Mouse (Mus musculus): ENCODE measurements at regions not wholly inside any gene's neighbourhood (a gene's known extent, or its start where the extent isn't known, plus 50 kb on each side); places are given as distances from the start of the nearest gene placed in this dataset.

DNA sequence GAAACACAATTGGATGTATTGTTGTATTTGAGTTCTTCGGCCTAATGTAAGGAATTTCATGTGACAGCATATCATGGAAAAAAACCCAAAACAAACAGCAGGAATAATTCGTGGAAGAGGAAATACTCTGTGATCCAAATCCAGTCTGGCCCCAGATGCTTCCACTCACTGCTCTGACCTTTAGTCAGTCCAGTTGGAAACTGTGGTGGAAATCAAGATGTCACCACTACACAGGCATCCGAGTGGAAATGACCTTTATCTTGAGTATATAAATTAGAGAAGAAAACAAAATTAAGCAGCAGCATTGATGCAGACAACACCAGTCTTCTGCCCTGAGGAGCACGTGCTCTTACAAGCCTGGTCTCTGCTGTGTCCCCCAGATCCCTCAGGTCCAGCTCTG, 230.9 kb downstream of the Dok5 start:
- TF ChIP-seq GATA1 (IDR thresholded peaks at IDR 0.05; ENCODE audit: low read length) (no peak), TAL1 (IDR thresholded peaks at IDR 0.05; ENCODE audit: low read length) (no peak)

All from erythroblast, embryonic 14.5 days (primary cell).